Mouse (Mus musculus) macrophage (primary cell): Measurements from ENCODE around the gene Aak1. TPM values are rescaled to one million over a fixed set of nuclear protein-coding genes. Genes with fewer than 3 reads are reported as not detected.
"Not testable (repeated sequence)": the region's sequence is repeated elsewhere in the genome, so short reads cannot be mapped to it uniquely, and the experiment has no call there.

Source experiments
- H3K27ac ChIP-seq: fragments of 350-480 bp; formaldehyde crosslinking; 2 replicates; pipeline ENCODE4 v1.9.0; 2021
- H3K36me3 ChIP-seq: fragments of 350-480 bp; formaldehyde crosslinking; 2 replicates; pipeline ENCODE4 v1.9.0; 2021; ENCODE audit errors: inconsistent target
- H3K4me3 ChIP-seq: fragments of 350-480 bp; formaldehyde crosslinking; 2 replicates; pipeline ENCODE4 v1.9.0; 2021; ENCODE audit errors: inconsistent target
- H3K79me2 ChIP-seq: fragments of 350-480 bp; formaldehyde crosslinking; 2 replicates; pipeline ENCODE4 v1.9.0; 2021; ENCODE audit errors: inconsistent target
- WGBS: methylation state at CpG from one replicate; pipeline ENCODE4 v1.1.7; 2026; ENCODE audit warnings: inconsistent platforms; ENCODE audit not compliant: missing documents; 5-methylcytosine and 5-hydroxymethylcytosine counted together
- polyA plus RNA-seq: library from polyadenylated mRNA; stranded (reverse); fragments of 250-400 nt; gene quantifications from 3 replicates; pipeline ENCODE4 v1.2.4, GENCODE M21; 2018; ENCODE audit warnings: inconsistent platforms

The Aak1 gene
- polyA plus RNA-seq, 1 experiment from 2014 or later = 14.9 TPM

DNA sequence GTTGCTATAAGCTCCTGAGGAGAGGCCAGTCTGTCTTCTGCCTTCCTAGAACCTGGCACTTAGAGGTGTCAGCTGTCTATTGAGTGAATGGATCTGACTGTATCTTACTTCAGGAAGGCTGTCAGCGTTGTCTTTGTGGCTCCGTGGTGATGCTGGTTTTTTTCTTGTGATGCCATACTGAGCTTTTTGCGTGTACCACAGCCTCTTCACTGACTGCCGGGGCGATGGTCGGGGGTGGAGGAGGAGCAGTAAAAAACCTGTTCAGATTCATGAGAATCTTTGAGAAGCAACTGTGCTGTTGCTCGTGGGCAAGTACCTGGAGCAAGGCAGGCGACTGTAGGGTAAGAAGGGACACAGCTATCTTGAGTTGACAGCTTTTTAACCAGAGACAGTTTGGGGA lies 169.6 kb downstream of the Aak1 start:
- no peak overlapping the region for H3K4me3 ChIP-seq
- WGBS = 97% methylated on average over 8 of the region's 8 CpGs
- H3K36me3 ChIP-seq = peaks cover 74% of the 10 kb centered on the region
- H3K79me2 ChIP-seq = no peaks in the 10 kb centered on the region
- no peak overlapping the region for H3K27ac ChIP-seq

DNA sequence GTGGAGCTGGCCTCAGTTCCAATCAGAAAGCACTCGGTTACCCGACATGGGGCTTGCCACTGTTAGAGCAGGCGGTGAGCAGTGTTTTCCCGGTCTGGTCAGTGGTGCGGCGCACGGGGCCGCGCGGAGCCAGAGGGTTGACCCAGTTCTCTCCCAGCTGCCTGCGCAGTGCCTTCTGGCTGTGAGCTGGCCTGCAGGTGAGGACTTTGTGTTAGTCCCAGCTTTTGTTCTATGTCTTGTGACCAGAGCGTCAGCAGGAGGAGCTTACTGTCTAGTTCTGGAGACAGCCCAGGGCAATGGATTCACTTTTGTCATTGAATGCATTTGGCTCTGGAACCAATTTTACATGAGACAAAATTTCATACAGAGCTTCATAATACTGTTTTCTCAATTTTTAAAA lies 172.5 kb downstream of the Aak1 start:
- H3K4me3 ChIP-seq = no peak overlapping the region
- H3K36me3 ChIP-seq = peaks cover 80% of the 10 kb centered on the region
- no peaks in the 10 kb centered on the region for H3K79me2 ChIP-seq
- H3K27ac ChIP-seq = no peak overlapping the region
- WGBS = 91% methylated on average over 12 of the region's 12 CpGs

DNA sequence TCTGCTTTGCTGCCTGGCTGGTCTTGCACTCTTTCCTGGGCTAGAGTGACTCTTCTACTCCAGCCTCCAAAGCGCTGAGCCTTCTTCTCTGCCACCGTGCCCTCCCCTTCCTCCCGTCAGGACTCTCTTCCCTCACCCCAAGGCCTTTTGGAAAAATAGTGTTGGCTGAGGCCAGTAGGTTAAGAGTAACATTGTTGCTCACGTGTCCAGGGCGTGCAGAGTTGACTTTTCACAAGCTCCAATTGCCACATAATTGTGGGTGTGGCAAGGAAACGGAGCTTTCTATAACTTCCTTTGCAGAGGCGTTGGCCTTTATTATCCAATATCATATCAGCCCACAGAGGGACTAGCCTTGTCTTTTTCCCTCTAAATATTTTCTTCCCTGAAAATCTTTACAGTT lies 177.7 kb downstream of the Aak1 start:
- H3K79me2 ChIP-seq = no peaks in the 10 kb centered on the region
- no peak overlapping the region for H3K27ac ChIP-seq
- peaks cover 48% of the 10 kb centered on the region for H3K36me3 ChIP-seq
- WGBS = 14% methylated on average over 7 of the region's 7 CpGs
- H3K4me3 ChIP-seq = no peak overlapping the region

DNA sequence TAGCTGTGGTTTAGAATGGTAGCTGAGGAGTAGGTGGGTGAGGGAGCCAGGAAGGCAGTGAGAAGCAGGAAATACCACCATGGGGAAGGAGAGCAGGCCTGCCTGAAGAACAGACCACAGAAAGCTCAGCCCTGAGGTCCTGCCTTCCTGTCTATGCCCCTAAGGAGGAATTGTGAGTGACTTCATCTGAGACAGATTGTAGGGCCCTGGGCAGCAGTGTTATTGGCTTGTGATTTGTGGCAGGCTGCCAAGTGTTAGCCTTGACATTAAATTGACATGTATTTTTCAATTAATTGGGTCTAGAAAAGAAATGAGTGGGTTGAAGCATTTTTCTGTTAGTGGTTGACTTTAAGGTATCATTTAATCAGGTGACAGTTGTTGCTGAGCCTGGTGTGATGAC lies 179.6 kb downstream of the Aak1 start:
- Histone ChIP-seq H3K36me3 (peaks cover 33% of the 10 kb centered on the region; the same call in 1 of the 2 replicates), H3K79me2 (no peaks in the 10 kb centered on the region), H3K4me3 (no peak overlapping the region), H3K27ac (no peak overlapping the region)

DNA sequence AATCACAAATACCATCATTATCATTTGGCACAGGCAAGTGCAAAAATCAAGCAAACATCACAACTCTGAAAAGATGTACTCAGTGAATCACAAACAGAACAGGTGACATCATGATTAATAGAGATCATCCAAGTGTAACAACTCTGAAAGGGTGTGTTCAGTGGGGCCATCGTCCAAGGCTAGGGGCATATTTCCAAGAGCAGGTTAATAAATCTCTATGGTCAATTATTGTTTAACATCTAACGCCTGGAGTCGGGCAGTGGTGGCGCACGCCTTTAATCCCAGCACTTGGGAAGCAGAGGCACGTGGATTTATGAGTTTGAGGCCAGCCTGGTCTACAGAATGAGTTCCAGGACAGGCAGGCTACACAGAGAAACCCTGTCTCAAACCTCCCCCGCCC lies 182.0 kb downstream of the Aak1 start:
- not testable (repeated sequence) for H3K27ac ChIP-seq, H3K4me3 ChIP-seq, H3K79me2 ChIP-seq
- peaks cover 15% of the 10 kb centered on the region; the same call in 1 of the 2 replicates for H3K36me3 ChIP-seq
- 91% methylated on average over 7 of the region's 7 CpGs for WGBS

DNA sequence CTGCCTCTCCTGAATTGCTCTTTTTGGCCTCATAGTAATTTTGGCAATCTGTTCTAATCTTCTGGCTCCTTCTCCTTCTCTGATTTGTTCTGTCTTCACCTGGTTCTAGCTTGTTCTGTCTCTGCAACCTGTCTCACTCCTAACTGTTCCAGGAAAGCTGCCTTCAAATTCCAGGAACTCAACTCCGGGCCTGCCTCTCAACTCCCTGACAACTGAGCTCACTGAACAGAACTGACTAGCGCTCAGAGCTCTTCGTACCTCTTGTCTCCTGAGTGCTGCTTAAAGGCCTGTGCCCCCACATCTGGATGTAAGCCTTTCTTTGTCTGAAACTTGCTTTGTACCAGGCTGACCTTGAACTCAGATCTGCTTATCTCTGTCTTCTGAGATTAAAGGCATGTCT lies 183.1 kb downstream of the Aak1 start:
- no peaks in the 10 kb centered on the region for H3K79me2 ChIP-seq
- no peak overlapping the region for H3K27ac ChIP-seq
- WGBS = 98% methylated on average over 3 of the region's 3 CpGs
- no peak overlapping the region for H3K4me3 ChIP-seq
- peaks cover 15% of the 10 kb centered on the region; the same call in 1 of the 2 replicates for H3K36me3 ChIP-seq

DNA sequence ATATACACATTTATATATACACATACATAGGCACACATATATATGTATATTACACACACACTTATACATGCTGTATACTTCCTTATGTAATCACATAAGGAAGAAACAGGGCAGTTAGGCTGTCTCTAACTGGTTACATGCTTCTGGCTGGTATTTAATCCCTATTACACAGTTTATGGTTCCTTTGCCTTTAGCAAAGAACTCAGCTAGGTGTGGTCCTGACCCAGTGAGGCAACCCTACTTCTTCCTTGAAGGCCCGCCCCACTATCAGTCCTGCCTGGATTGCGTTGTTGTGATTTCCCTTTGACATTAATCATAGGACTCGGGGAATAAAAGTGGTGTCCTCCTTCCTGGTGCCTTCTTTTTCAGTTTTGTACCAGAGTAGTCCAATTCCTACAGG lies 185.1 kb downstream of the Aak1 start:
- Histone ChIP-seq H3K27ac (no peak overlapping the region), H3K36me3 (peaks cover 4% of the 10 kb centered on the region; the same call in 1 of the 2 replicates), H3K4me3 (no peak overlapping the region), H3K79me2 (no peaks in the 10 kb centered on the region)
- WGBS = 90% methylated on average over 3 of the region's 3 CpGs

DNA sequence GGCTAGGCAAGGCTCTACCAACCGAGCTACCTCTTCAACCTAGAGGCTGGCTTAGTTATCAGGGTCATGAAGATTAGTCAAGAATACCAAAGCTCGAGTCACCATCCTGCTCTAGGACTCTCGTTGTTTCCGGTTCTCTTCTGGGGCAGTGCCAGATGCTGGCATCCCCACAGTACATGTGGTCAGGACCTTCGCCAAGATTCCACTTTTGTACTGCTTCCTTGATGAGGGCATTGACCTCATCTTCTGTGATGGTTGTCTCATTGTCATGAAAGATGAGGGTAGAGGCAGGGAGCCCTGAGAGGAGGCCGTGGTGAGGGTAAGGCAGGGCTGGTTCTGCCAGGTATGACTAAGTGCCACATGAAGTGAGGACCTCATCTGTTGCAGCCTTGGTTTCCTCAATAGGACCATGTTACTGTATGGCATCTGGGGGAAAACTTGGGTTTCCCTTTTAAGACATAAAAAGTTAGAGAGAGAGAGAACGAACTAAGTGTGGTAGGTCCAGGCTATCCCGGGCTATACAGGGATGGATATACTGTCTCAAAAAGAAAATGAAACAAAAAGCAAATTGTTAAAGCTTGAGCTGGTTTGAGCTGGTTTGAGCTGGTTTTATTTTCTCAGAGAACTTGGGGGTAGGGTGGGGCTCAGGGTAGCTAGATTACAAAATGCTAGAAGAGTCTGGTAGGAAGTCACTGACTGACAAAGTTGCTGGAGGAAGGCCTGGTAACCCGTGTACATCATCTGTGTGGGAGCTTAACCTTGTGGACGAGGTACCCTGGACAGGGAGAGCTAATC lies 188.7 kb downstream of the Aak1 start:
- 29% methylated on average over 10 of the region's 10 CpGs for WGBS
- H3K27ac ChIP-seq = 0 out of 2 replicates have a peak overlapping the region, but pooled peaks have one; percentile 0

DNA sequence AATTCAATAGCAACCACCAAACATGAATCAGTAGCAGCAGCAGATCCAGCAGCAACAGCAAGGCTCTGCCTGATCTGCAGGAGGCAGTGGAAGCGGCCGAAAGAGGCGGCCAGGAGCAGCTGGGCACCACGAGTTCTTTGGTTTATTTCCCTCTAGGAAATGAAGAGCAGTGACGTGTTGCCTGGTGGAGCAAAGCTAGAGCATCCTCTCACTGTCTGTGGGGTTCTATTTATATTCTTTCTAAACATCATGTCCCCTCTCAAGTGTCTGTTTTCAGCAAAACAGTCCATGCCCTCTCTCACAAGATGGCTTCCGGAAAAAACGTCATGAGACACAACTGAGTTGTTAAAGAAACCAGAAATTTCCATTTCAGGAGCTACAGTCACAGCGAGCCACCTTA lies 189.8 kb downstream of the Aak1 start:
- peaks cover 14% of the 10 kb centered on the region for H3K79me2 ChIP-seq
- no peaks in the 10 kb centered on the region for H3K36me3 ChIP-seq
- WGBS = 93% methylated on average over 8 of the region's 8 CpGs
- H3K4me3 ChIP-seq = no peak overlapping the region
- H3K27ac ChIP-seq = no peak overlapping the region

More for the DNA sequence above, 188.7 kb downstream of the Aak1 start:
- H3K36me3 ChIP-seq = no peaks in the 10 kb centered on the region
- H3K4me3 ChIP-seq = no peak overlapping the region
- peaks cover 2% of the 10 kb centered on the region; the same call in 1 of the 2 replicates for H3K79me2 ChIP-seq

DNA sequence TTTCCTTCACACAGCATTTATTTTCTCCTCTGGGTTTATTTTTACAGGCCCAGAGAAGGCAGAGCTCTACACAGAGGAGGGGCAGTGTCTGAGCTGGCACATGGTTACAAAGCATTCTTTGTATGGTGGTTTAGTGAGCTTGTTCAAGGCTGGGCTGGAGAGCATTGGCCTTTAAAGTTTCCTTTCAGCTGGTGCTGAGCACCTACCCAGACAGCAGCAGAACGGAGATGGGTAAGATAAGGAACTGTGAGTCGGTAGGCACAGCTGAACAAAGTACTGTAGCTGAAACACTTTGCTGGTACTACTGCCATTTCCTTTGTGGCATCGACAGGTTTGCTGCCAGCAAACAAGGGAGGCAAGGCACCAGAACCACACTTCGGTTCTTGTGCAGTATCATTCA lies 191.7 kb downstream of the Aak1 start:
- WGBS = 55% methylated on average over 4 of the region's 4 CpGs
- Histone ChIP-seq H3K4me3 (no peak overlapping the region), H3K27ac (no peak overlapping the region), H3K79me2 (peaks cover 29% of the 10 kb centered on the region), H3K36me3 (no peaks in the 10 kb centered on the region)

DNA sequence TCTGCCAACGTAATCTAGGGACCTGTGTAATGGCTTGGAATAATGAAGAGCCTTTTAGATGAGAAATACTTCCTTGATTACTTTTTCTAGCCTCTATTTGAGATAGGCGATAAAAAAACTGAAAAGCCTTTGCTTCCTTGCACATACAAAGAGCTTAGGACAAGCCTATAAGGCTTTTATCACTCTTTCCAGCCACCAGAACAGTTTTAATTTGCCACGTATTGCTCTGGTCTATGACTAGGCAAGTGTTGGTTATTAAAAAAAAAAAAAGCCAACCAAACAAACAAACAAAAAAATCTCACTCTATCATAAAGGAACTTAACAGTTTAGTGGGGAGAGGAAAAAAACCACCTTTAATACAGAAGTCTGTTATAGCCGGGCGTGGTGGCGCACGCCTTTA lies 192.1 kb downstream of the Aak1 start:
- 0 out of 2 replicates have a peak overlapping the region, but pooled peaks have one; percentile 83 for H3K27ac ChIP-seq
- H3K79me2 ChIP-seq = peaks cover 34% of the 10 kb centered on the region
- WGBS = 76% methylated on average over 5 of the region's 7 CpGs
- no peaks in the 10 kb centered on the region for H3K36me3 ChIP-seq
- H3K4me3 ChIP-seq = no peak overlapping the region

DNA sequence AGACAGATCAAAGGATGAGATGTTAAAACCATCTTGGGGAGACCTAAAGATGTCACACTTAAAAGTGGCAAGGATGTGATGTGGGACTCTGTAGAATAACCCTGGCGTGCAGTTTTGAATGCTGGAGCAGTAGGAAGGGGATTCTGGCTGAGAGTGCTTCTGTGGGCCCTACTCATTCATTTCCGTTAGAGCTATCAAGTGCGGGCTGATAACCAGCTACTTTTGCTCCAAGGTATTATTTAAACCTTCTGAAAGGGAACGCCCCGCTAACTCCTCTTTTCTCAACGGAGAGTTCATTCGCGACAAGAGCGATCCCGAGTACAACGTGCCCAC lies 192.7 kb downstream of the Aak1 start:
- WGBS = 2% methylated on average over 11 of the region's 11 CpGs
- Histone ChIP-seq H3K79me2 (peaks cover 37% of the 10 kb centered on the region), H3K4me3 (peak overlapping the region; percentile 48), H3K36me3 (no peaks in the 10 kb centered on the region), H3K27ac (peak overlapping the region; percentile 83)

DNA sequence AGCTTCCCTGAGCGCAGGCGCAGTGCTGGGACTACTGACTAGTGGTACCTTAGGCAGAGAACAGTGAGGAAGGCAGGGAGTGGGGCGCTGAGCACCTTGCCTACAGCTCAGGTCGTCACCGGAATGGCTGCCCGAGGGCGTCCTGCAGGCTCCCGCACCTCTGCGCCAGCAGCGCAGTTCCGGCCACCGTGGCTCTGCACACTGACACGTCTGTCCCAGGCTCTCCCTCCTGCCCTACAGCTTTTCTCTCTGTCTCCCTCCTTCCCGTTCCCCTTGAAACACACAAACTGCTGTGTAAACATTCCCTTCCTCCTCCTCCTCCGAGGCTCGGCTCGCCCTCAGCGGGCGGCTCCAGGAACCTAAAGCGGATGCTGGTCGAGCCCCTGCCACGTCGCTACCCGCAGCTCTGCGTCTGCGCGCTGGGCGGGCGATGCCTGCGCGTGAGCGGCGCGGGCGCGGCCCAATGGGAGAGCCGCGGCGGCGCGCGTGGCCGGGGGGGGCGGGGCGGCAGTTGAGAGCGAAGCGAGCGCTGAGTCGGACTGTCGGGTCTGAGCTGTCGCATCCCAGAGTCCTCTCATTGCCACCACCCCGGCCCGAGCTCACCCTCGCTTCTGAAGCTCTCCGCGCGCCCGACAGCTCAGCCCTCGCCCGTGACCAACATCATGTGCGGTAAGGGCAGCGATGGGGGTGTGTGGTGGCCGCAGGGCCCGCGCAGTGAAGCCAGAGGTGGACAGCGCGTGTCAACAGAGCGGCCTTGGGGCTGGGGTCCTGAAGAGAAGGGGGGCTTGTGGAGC lies 193.2 kb downstream of the Aak1 start, which contains the start of gene Gfpt1:
Gene Gfpt1 (plus strand): TSS at position 510 of the 794 bp plus-strand sequence.
- peaks cover 37% of the 10 kb centered on the region for H3K79me2 ChIP-seq
- H3K27ac ChIP-seq = peak within 1 kb of the TSS; percentile 83
- H3K36me3 ChIP-seq = no peaks in the 10 kb centered on the region
- peak within 1 kb of the TSS; percentile 89 for H3K4me3 ChIP-seq
- WGBS = 1% methylated on average over 65 of the region's 68 CpGs

DNA sequence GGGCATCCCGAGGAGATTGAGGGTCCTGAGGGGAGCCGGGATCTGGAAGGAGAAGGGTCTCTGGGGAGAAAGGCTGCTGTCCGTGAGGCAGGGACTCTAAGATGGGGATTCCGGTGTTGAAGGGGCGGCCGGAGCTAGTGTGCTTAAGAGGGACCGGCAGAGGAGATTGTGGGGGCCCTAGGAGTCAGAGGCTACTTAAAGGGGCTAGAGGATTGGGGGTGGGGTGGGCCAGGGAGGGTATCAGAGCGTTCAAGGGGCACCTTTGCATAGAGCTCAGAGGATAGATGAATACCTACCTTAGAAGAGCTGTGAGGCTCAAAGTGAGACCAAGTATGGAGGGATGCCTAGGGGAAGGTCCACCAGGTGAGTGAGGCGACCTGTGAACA lies 193.8 kb downstream of the Aak1 start:
- peak overlapping the region; percentile 47 for H3K27ac ChIP-seq
- H3K79me2 ChIP-seq = peaks cover 43% of the 10 kb centered on the region
- WGBS = 4% methylated on average over 9 of the region's 9 CpGs
- H3K36me3 ChIP-seq = no peaks in the 10 kb centered on the region
- H3K4me3 ChIP-seq = peak overlapping the region; percentile 89

DNA sequence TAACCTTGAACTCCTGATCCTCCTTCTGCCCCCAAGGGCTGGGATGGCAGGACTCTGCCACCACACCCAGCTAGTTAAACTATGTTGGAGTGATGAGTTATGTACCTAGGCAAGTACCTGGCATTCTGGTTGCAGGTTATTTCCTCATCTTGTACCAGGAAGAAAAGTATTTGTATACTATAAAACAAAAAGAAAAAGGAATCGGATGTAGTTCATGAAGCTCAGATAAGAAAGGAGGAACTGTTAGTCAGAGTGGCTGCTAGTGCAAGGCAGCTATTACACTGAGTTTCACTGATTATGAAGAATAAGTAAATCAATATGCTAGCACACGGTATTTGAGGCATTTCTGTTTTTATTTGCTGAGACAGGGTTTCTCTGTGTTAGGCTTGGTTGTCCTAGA lies 195.6 kb downstream of the Aak1 start:
- Histone ChIP-seq H3K36me3 (no peaks in the 10 kb centered on the region), H3K79me2 (peaks cover 49% of the 10 kb centered on the region), H3K4me3 (no peak overlapping the region), H3K27ac (no peak overlapping the region)
- 51% methylated on average over 2 of the region's 2 CpGs for WGBS
